Mouse (Mus musculus) ES-E14 (cell line): Measurements from ENCODE around the gene Ephx1. TPM values are rescaled to one million over a fixed set of nuclear protein-coding genes. Genes with fewer than 3 reads are reported as not detected.

Experiments
- DNase-seq: peaks from one replicate; pipeline ENCODE4 v3.0.0-alpha.2; 2013; ENCODE audit warnings: low read depth, low spot score
- H3K27ac ChIP-seq: 2 replicates; pipeline ENCODE4 v1.5.1; 2012; ENCODE audit warnings: low read depth, mild to moderate bottlenecking, low read length, moderate library complexity, mixed read lengths; ENCODE audit not compliant: poor library complexity, insufficient read depth, severe bottlenecking
- H3K36me3 ChIP-seq: 2 replicates; pipeline ENCODE4 v1.6.1; 2012; ENCODE audit warnings: mild to moderate bottlenecking, low read length, moderate library complexity, mixed read lengths; ENCODE audit not compliant: control insufficient read depth, poor library complexity, insufficient read depth, severe bottlenecking
- H3K4me1 ChIP-seq, 2 experiments: fragments of 150-350 bp in 1 of 2; sonication (generic) in 1 of 2; 2 replicates each; pipeline ENCODE4 v1.6.1; 2012; ENCODE audit warnings: low read length in 2 of 2, mild to moderate bottlenecking in 1 of 2, mixed read lengths in 1 of 2; ENCODE audit not compliant: control insufficient read depth in 2 of 2, insufficient read depth in 2 of 2, poor library complexity in 1 of 2
- H3K4me3 ChIP-seq, 2 experiments: fragments of 150-350 bp in 1 of 2; sonication (generic) in 1 of 2; 2 replicates each; pipeline ENCODE4 v1.5.1; 2012; ENCODE audit warnings: low read length in 2 of 2, low read depth in 1 of 2, mild to moderate bottlenecking in 1 of 2, mixed read lengths in 1 of 2; ENCODE audit not compliant: insufficient read depth in 1 of 2, poor library complexity in 1 of 2, severe bottlenecking in 1 of 2
- H3K9ac ChIP-seq: 2 replicates; pipeline ENCODE4 v1.6.1; 2012; ENCODE audit warnings: low read depth, mild to moderate bottlenecking, low read length, mixed read lengths; ENCODE audit not compliant: poor library complexity, insufficient read depth, severe bottlenecking
- H3K9me3 ChIP-seq: fragments of 150-350 bp; sonication (generic); 2 replicates; pipeline ENCODE4 v1.6.1; 2012; ENCODE audit warnings: low read depth, mild to moderate bottlenecking, low read length; ENCODE audit not compliant: control insufficient read depth, insufficient read depth
- CHD2 ChIP-seq: IDR thresholded peaks from 2 replicates; pipeline ENCODE4 v1.6.1; 2014; ENCODE audit warnings: mild to moderate bottlenecking, low read depth, low read length, inconsistent platforms
- HCFC1 ChIP-seq: IDR thresholded peaks from 2 replicates; pipeline ENCODE4 v1.6.1; 2012; ENCODE audit warnings: low read length, inconsistent platforms, borderline replicate concordance; ENCODE audit not compliant: insufficient read depth
- MAFK ChIP-seq: IDR thresholded peaks from 2 replicates; pipeline ENCODE4 v1.6.1; 2014; ENCODE audit warnings: mild to moderate bottlenecking, low read depth, low read length, inconsistent platforms; ENCODE audit not compliant: insufficient read depth
- ZC3H11A ChIP-seq: IDR thresholded peaks from 2 replicates; pipeline ENCODE4 v1.6.1; 2012; ENCODE audit warnings: low read depth, mild to moderate bottlenecking, inconsistent platforms, low read length, borderline replicate concordance
- ZNF384 ChIP-seq: IDR thresholded peaks from 2 replicates; pipeline ENCODE4 v1.6.1; 2012; ENCODE audit warnings: low read depth, low read length, inconsistent platforms
- in situ Hi-C, 2 experiments: fragments of 600-800 bp; cut with MboI; formaldehyde crosslinking; loops; one replicate each; pipeline ENCODE4 v1.15.1; 2025; ENCODE audit warnings: low sequenced_read_pairs in 2 of 2, inconsistent platforms in 1 of 2; ENCODE audit not compliant: unreplicated experiment in 2 of 2
- total RNA-seq: library from RNA; depleted of rRNA; stranded (reverse); fragments of 300-350 nt; gene quantifications from 2 replicates; pipeline ENCODE4 v1.2.3, GENCODE M21; 2012; rRNA removed

Ephx1 gene
- total RNA-seq = 12.5 and 35.9 TPM in 2 replicates

DNA sequence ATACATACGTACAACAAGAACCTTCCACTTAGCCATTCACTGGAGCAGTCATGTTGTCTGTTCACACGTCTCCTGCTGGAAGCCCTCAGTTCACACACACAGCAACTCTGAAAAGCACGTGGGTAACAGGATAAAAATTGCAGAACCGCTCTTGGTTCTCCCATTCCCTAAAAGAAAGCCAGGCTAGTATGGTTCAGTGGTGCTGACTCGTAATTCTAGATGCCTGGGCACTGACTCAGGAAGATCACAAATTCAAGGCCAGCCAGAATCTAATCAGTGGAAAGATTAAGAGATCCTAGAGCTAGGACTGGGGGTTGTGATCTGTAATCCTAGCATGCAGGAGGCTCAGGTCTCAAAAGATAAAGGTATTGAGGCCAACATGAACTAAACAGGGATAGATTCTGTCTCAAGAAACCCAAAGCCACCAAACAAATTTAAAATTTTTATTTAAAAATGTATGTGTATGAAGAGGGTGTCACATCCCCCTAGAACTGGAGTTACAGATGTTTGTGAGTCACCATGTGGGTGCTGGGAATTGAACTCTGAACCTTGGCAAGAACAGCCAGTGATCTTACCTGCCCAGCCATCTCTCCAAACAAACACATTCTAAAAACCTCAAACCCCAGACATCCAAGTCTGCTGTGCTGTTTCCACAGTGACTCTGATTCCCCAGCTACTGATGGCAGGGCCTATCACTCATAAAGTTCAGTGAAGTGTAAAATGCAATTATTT lies at the start of gene Ephx1:
TSS of gene Ephx1 (minus strand) at position 149 of the 732 bp plus-strand sequence.
- Histone ChIP-seq H3K9ac (no peak within 1 kb of the TSS), H3K36me3 (no peaks in the 10 kb centered on the region), H3K4me3 (no peak within 1 kb of the TSS), H3K4me1 (peaks cover 3 to 10% of the 10 kb centered on the region in 2 experiments; a peak in 3 of 4 replicates), H3K27ac (no peak within 1 kb of the TSS), H3K9me3 (no peaks in the 10 kb centered on the region)
- in situ Hi-C loops = no loop called here
- DNase-seq = no peak
- TF ChIP-seq CHD2 (no peak), ZNF384 (no peak), MAFK (no peak), HCFC1 (no peak), ZC3H11A (no peak)

DNA sequence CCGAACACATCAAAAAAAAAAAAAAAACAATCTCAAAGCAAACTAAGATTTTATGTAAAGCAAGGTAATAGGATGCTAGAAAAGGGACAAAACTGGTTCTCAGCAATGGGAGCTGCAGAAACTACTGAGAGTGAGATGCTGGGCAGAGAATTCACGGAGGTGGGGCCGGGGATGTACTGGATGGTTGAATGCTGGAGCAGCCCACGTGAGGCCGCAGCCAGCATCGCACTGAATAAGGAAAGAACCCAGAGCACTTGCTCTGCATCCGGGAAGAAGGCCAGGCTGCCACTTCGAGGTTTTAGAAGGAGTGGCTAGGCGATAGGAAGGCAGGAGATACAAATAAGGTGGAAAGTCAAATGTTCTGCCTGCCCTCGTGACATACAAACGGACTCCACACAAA lies 49.0 kb upstream of the Ephx1 start:
- in situ Hi-C loops = no loop called here
- no peak for TF ChIP-seq ZNF384
- no peak for TF ChIP-seq HCFC1
- TF ChIP-seq MAFK = no peak
- TF ChIP-seq ZC3H11A = no peak
- TF ChIP-seq CHD2 = no peak
- H3K4me3 ChIP-seq = no peak overlapping the region

GRCm38 (mm10) chr1:181068344-181068743 lies 47.6 kb upstream of the Ephx1 start:
- H3K4me3 ChIP-seq = no peak overlapping the region
- no peaks in the 10 kb centered on the region for H3K36me3 ChIP-seq
- no peaks in the 10 kb centered on the region for H3K4me1 ChIP-seq
- no peaks in the 10 kb centered on the region for H3K9me3 ChIP-seq
- no peak overlapping the region for H3K9ac ChIP-seq
- TF ChIP-seq ZC3H11A (no peak), HCFC1 (no peak), CHD2 (no peak), ZNF384 (no peak), MAFK (no peak)
- no peak for DNase-seq
- in situ Hi-C loops = no loop called here
- no peak overlapping the region for H3K27ac ChIP-seq

More for the DNA sequence above, 49.0 kb upstream of the Ephx1 start:
- no peak overlapping the region for H3K27ac ChIP-seq
- DNase-seq = no peak
- H3K4me1 ChIP-seq = no peaks in the 10 kb centered on the region
- no peak overlapping the region for H3K9ac ChIP-seq
- no peaks in the 10 kb centered on the region for H3K36me3 ChIP-seq
- H3K9me3 ChIP-seq = no peaks in the 10 kb centered on the region

GRCm38 (mm10) chr1:181064648-181065047 lies 43.9 kb upstream of the Ephx1 start:
- Histone ChIP-seq H3K27ac (no peak overlapping the region), H3K4me3 (no peak overlapping the region), H3K4me1 (no peaks in the 10 kb centered on the region; a peak in 1 of 4 replicates), H3K9me3 (no peaks in the 10 kb centered on the region), H3K9ac (no peak overlapping the region), H3K36me3 (no peaks in the 10 kb centered on the region)
- TF ChIP-seq ZNF384 = no peak
- TF ChIP-seq HCFC1 = no peak
- no peak for TF ChIP-seq ZC3H11A
- no peak for TF ChIP-seq MAFK
- TF ChIP-seq CHD2 = no peak
- DNase-seq = no peak
- in situ Hi-C loops = no loop called here
